ENCODE assay signal across 8 mouse cellular contexts in genomic region chr11:119393483-119393804, GRCm38 (mm10). TPM values are rescaled to one million over a fixed set of nuclear protein-coding genes. Genes with fewer than 3 reads are reported as not detected.
A peak's percentile ranks its signal among the peaks of the same experiment; 100 is the strongest.
DNase-seq lines count a peak whose midpoint lies in the region; ATAC-seq and TF ChIP-seq lines count a peak whose summit lies in the region.

No protein-coding gene starts in this region.

- no peak for TF ChIP-seq CTCF in ES-Bruce4 (IDR thresholded peaks at IDR 0.05; ENCODE audit: low read depth, low read length)
- no peak for TF ChIP-seq CTCF in liver, postnatal 0 days (IDR thresholded peaks at IDR 0.05; ENCODE audit: low read depth)

- DNase-seq in heart, adult 11 months = no peak
- no peak for DNase-seq in forebrain, embryonic 14.5 days (ENCODE audit: low spot score)
- no peak for DNase-seq in liver, postnatal 0 days
- DNase-seq in adrenal gland, postnatal 36 days = no peak
- DNase-seq in left cerebral cortex, adult 8-10 months (ENCODE audit: low spot score in 2 of 2) = no peak

- no peak for TF ChIP-seq EP300 in ES-Bruce4 (IDR thresholded peaks at IDR 0.05; ENCODE audit: insufficient read depth, low read depth, low read length)
- no peak for TF ChIP-seq EP300 in liver, postnatal 0 days (IDR thresholded peaks at IDR 0.05; ENCODE audit: low read depth)

- H3K9ac ChIP-seq in heart, embryonic 14.5 days (ENCODE audit: low read length) = peak overlapping the region; percentile 77
- H3K9ac ChIP-seq in ES-Bruce4 (ENCODE audit: low read depth, poor library complexity, severe bottlenecking) = no peak overlapping the region
- H3K9ac ChIP-seq in forebrain, embryonic 14.5 days (ENCODE audit: low read length) = no peak overlapping the region; the same call in 1 of the 2 replicates
- peak overlapping the region; percentile 82 for H3K9ac ChIP-seq in liver, postnatal 0 days (replicated peaks)

- no peaks in the 10 kb centered on the region for H3K27me3 ChIP-seq in heart, embryonic 14.5 days (ENCODE audit: control insufficient read depth, insufficient read depth, low read length)
- H3K27me3 ChIP-seq in ES-Bruce4 (ENCODE audit: control insufficient read depth, insufficient read depth, low read length, poor library complexity, severe bottlenecking) = no peaks in the 10 kb centered on the region; the same call in 1 of the 2 replicates
- H3K27me3 ChIP-seq in forebrain, embryonic 14.5 days (replicated peaks; ENCODE audit: control insufficient read depth, insufficient read depth, low read length) = peaks cover 67% of the 10 kb centered on the region
- H3K27me3 ChIP-seq in liver, postnatal 0 days (ENCODE audit: insufficient read depth, low read length) = no peaks in the 10 kb centered on the region

- no peak for TF ChIP-seq POLR2A in ES-Bruce4 (IDR thresholded peaks at IDR 0.05; ENCODE audit: insufficient read depth, low read length)

- ATAC-seq in heart, embryonic 14.5 days (ENCODE audit: insufficient number of reproducible peaks, insufficient read depth, low FRiP score, low read depth) = 0 out of 2 replicates have a peak, but pooled peaks have one; percentile 8
- no peak for ATAC-seq in forebrain, embryonic 14.5 days
- ATAC-seq in liver, postnatal 0 days = no peak
- no peak for ATAC-seq in frontal cortex, adult (ENCODE audit: low TSS enrichment)

- H3K9me3 ChIP-seq in heart, embryonic 14.5 days (ENCODE audit: control insufficient read depth, low read length) = no peaks in the 10 kb centered on the region
- no peaks in the 10 kb centered on the region for H3K9me3 ChIP-seq in ES-Bruce4 (replicated peaks; ENCODE audit: control insufficient read depth, insufficient read depth, low read length, poor library complexity, severe bottlenecking)
- no peaks in the 10 kb centered on the region for H3K9me3 ChIP-seq in forebrain, embryonic 14.5 days (replicated peaks; ENCODE audit: control insufficient read depth, low read length)
- no peaks in the 10 kb centered on the region for H3K9me3 ChIP-seq in liver, postnatal 0 days (ENCODE audit: low read length)

- 23% methylated on average over 7 of the region's 7 CpGs for WGBS in heart, embryonic 14.5 days
- WGBS in forebrain, embryonic 14.5 days = 24% methylated on average over 7 of the region's 7 CpGs
- 18% methylated on average over 7 of the region's 7 CpGs for WGBS in liver, postnatal 0 days (ENCODE audit: insufficient replicate concordance)

- H3K4me3 ChIP-seq in heart, embryonic 14.5 days (ENCODE audit: control insufficient read depth in 1 of 2, insufficient read depth in 1 of 2, low read depth in 1 of 2, low read length in 2 of 2) = peak overlapping the region; percentile 58 to 96
- H3K4me3 ChIP-seq in ES-Bruce4 (ENCODE audit: low read depth, low read length) = peak overlapping the region; percentile 64; the same call in 1 of the 2 replicates
- H3K4me3 ChIP-seq in forebrain, embryonic 14.5 days (ENCODE audit: low read depth, low read length) = peak overlapping the region; percentile 41
- H3K4me3 ChIP-seq in liver, postnatal 0 days (ENCODE audit: low read depth, low read length) = peak overlapping the region; percentile 74

- H3K27ac ChIP-seq in heart, embryonic 14.5 days (replicated peaks in 1 of 2; ENCODE audit: control insufficient read depth in 1 of 2, insufficient read depth in 1 of 2, low read depth in 2 of 2, low read length in 2 of 2) = peak overlapping the region in 1 of 2 experiments; percentile 98; a peak in 2 of 4 replicates
- H3K27ac ChIP-seq in ES-Bruce4 (ENCODE audit: insufficient read depth, low read length) = no peak overlapping the region
- no peak overlapping the region for H3K27ac ChIP-seq in forebrain, embryonic 14.5 days (ENCODE audit: low read depth, low read length)
- peak overlapping the region; percentile 97 for H3K27ac ChIP-seq in liver, postnatal 0 days (ENCODE audit: low read depth)

- H3K36me3 ChIP-seq in heart, embryonic 14.5 days (ENCODE audit: control insufficient read depth, insufficient read depth, low read length) = peaks cover 9% of the 10 kb centered on the region; the same call in 1 of the 2 replicates
- H3K36me3 ChIP-seq in ES-Bruce4 (ENCODE audit: control insufficient read depth, insufficient read depth, low read length, poor library complexity, severe bottlenecking) = no peaks in the 10 kb centered on the region
- H3K36me3 ChIP-seq in forebrain, embryonic 14.5 days (ENCODE audit: control insufficient read depth, insufficient read depth, low read length) = no peaks in the 10 kb centered on the region
- H3K36me3 ChIP-seq in liver, postnatal 0 days (replicated peaks; ENCODE audit: insufficient read depth, low read length) = peaks cover 14% of the 10 kb centered on the region; the same call in 1 of the 2 replicates

- peak overlapping the region; percentile 96 for H3K4me2 ChIP-seq in heart, embryonic 14.5 days (ENCODE audit: low read length)
- peak overlapping the region; percentile 67 for H3K4me2 ChIP-seq in forebrain, embryonic 14.5 days (ENCODE audit: low read length)
- H3K4me2 ChIP-seq in liver, postnatal 0 days (ENCODE audit: low read depth, low read length) = peak overlapping the region; percentile 89

- H3K4me1 ChIP-seq in heart, embryonic 14.5 days (ENCODE audit: control insufficient read depth in 2 of 2, insufficient read depth in 2 of 2, low read length in 2 of 2) = peaks cover 21 to 30% of the 10 kb centered on the region in 2 experiments
- H3K4me1 ChIP-seq in ES-Bruce4 (ENCODE audit: control insufficient read depth, insufficient read depth, low read length) = peaks cover 10% of the 10 kb centered on the region
- no peaks in the 10 kb centered on the region; the same call in 1 of the 2 replicates for H3K4me1 ChIP-seq in forebrain, embryonic 14.5 days (ENCODE audit: control insufficient read depth, insufficient read depth, low read length)
- peaks cover 48% of the 10 kb centered on the region for H3K4me1 ChIP-seq in liver, postnatal 0 days (ENCODE audit: insufficient read depth)

RNA-seq across cellular contexts. Expression of gene Rnf213, which starts 0.5 kb away (rescaled TPM):
- 12.0 and 12.4 TPM in 2 replicates for polyA plus RNA-seq in heart, embryonic 14.5 days (2014; fragmentation: Nextera tagmentation; extraction: Ambion mirVana)
- 22.4 and 23.9 TPM in 2 replicates for polyA plus RNA-seq in ES-Bruce4 (2011; ENCODE audit: insufficient read depth, insufficient read length, low read depth, missing spikeins)
- polyA plus RNA-seq in forebrain, embryonic 14.5 days (2014; fragmentation: Nextera tagmentation; extraction: Ambion mirVana) = 1.3 and 1.5 TPM in 2 replicates
- 6.6 and 7.4 TPM in 2 replicates for polyA plus RNA-seq in liver, postnatal 0 days (2015; fragmentation: Nextera tagmentation; extraction: Ambion mirVana)
- 10 to 100 TPM; 37.3 to 40.3 TPM for total RNA-seq in adrenal gland, postnatal 36 days (2021)
- 1 to 10 TPM; 4.5 to 5.7 (median 5.5) TPM for total RNA-seq in left cerebral cortex, adult 8-10 months (2022)

RNA-seq across cellular contexts. Expression of gene Slc26a11, which starts 38.1 kb away (rescaled TPM):
- polyA plus RNA-seq in heart, embryonic 14.5 days (2014; fragmentation: Nextera tagmentation; extraction: Ambion mirVana) = 10.5 and 11.0 TPM in 2 replicates
- polyA plus RNA-seq in ES-Bruce4 (2011; ENCODE audit: insufficient read depth, insufficient read length, low read depth, missing spikeins) = 9.2 and 10.0 TPM in 2 replicates
- 2.5 and 3.8 TPM in 2 replicates for polyA plus RNA-seq in forebrain, embryonic 14.5 days (2014; fragmentation: Nextera tagmentation; extraction: Ambion mirVana)
- polyA plus RNA-seq in liver, postnatal 0 days (2015; fragmentation: Nextera tagmentation; extraction: Ambion mirVana) = 2.1 and 2.2 TPM in 2 replicates
- total RNA-seq in adrenal gland, postnatal 36 days (2021) = 1 to 10 TPM; 6.5 to 8.4 TPM
- 1 to 10 TPM; 3.3 to 4.8 (median 3.8) TPM for total RNA-seq in left cerebral cortex, adult 8-10 months (2022)

RNA-seq across cellular contexts. Expression of gene Sgsh, which starts 38.1 kb away (rescaled TPM):
- 6.9 and 7.4 TPM in 2 replicates for polyA plus RNA-seq in heart, embryonic 14.5 days (2014; fragmentation: Nextera tagmentation; extraction: Ambion mirVana)
- 3.3 and 4.0 TPM in 2 replicates for polyA plus RNA-seq in ES-Bruce4 (2011; ENCODE audit: insufficient read depth, insufficient read length, low read depth, missing spikeins)
- 2.7 TPM in 2 replicates for polyA plus RNA-seq in forebrain, embryonic 14.5 days (2014; fragmentation: Nextera tagmentation; extraction: Ambion mirVana)
- 4.1 and 4.2 TPM in 2 replicates for polyA plus RNA-seq in liver, postnatal 0 days (2015; fragmentation: Nextera tagmentation; extraction: Ambion mirVana)
- total RNA-seq in adrenal gland, postnatal 36 days (2021) = 10 to 100 TPM; 14.7 to 24.9 TPM
- 1 to 10 TPM; 4.5 to 5.5 (median 5.3) TPM for total RNA-seq in left cerebral cortex, adult 8-10 months (2022)

Comparison
In these comparisons a context has a peak if more than half of its experiments do, and no peak if none do; other contexts are left out.
1. H3K9ac ChIP-seq: peak in heart, embryonic 14.5 days (single experiment) and liver, postnatal 0 days (single experiment); none in ES-Bruce4 (single experiment) and forebrain, embryonic 14.5 days (single experiment).
2. Peak in every context shown above with its lines, with median percentiles within 50 percentile points of each other: H3K4me2 ChIP-seq and H3K4me3 ChIP-seq.